Mouse (Mus musculus): ENCODE data around the gene Matn4.

DNA sequence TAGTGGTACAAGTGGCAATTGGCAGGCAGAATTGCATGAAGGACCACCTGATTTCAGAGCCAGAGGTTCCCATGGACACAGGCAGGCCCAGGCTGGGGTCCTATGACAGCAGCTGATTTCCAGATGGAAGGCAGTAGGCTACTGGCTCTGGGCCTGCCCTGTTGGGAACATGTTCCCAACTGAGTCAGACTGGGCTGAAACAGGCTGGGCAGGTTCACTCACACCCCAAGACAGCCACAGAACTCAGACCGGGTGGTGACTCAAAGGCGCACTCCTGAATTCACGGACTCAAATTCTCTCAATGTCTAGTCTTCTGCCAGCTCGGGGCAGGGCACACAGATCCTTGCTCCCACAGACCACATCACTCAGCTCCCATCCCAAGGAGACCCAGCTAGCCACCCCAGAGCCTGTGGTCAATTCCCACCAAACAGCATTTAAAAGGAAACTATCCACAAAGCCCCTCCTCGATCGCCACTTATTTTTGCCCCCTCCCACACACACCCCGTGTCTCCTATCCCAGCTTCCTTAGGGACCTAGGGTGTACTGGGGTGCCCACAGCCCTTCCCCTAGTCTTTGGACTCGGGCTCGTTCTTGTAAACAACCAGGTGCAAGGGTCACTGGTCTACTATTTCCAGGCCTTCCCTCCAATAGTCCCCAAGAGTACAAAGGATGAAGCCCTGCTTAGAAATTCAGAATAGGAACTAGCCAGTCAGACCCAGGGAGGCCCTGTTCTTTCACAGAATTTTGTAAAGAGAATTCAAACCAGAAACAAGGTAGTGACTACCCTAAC, 26.9 kb upstream of the Matn4 start:
- TF ChIP-seq CTCF (IDR thresholded peaks at IDR 0.05; ENCODE audit: borderline replicate concordance, extremely low read depth, insufficient read depth, insufficient read length) (no peak), POLR2A (IDR thresholded peaks at IDR 0.05; ENCODE audit: borderline replicate concordance, extremely low read depth, insufficient read depth, insufficient read length, poor library complexity, severe bottlenecking) (no peak)

Measured in brain, embryonic 14.5 days (tissue).